Mouse (Mus musculus): ENCODE results near the gene Ntsr2. TPM values are rescaled to one million over a fixed set of nuclear protein-coding genes. Genes with fewer than 3 reads are reported as not detected.

The Ntsr2 gene
- total RNA-seq (2021): 1 to 10 TPM; 2.2 to 4.2 TPM
- long read RNA-seq, experiment 1, partial matches to known transcripts: 0 of 4 reads
- long read RNA-seq, experiment 1, other reads (novel, unspliced or antisense): 1 of 4 reads
- long read RNA-seq, experiment 2, partial matches to known transcripts: 0 of 5 reads
- long read RNA-seq, experiment 2, other reads (novel, unspliced or antisense): 0 of 5 reads

- H3K4me3 ChIP-seq: peak within 1 kb of the TSS; percentile 68
- DNase-seq: peak; percentile 92
- TF ChIP-seq CTCF (IDR thresholded peaks at IDR 0.05): no peak; the same call in 1 of the 2 replicates
- intact Hi-C loops (cut with DNase I): loop anchor here (5.0 kb wide), 1 partner anchor 91 kb away; no protein-coding TSS in a partner anchor
- peak within 1 kb of the TSS; percentile 80 for H3K27ac ChIP-seq
Measured at GRCm38 (mm10) chr12:16653332-16654093, at the start of gene Ntsr2. Ntsr2 (plus strand) TSS chr12:16653382.

DNA sequence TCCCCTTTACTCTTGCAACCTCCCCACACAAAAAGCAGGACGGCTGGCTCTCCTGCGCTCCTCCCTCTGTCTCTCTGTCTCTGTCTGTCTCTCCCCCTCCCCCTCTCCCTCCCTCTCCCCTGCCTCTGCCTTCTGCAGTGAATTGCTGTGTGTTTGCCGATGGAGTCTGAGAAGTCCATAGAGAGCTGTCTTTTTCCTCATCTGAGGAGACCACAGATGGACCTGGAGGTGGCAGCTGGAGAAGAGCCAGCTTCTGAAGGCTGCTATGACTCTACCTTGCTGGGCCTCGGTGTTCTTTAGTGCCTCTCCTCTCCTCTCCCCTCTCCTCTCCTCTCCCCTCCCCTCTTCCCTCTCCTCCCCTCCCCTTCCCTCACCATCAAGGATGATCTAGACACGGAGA, 47.6 kb upstream of the Ntsr2 start:
- H3K4me3 ChIP-seq: no peak overlapping the region
- no peak for TF ChIP-seq CTCF (IDR thresholded peaks at IDR 0.05)
- no peak overlapping the region for H3K27ac ChIP-seq
- intact Hi-C loops (cut with DNase I): no loop called here
- no peak for DNase-seq

- no peak for TF ChIP-seq CTCF (IDR thresholded peaks at IDR 0.05)
- Histone ChIP-seq H3K4me3 (no peak within 1 kb of the TSS), H3K27ac (peak within 1 kb of the TSS; percentile 94)
- intact Hi-C loops (cut with DNase I): no loop called here
- no peak for DNase-seq
Measured at GRCm38 (mm10) chr12:16610936-16611335, 42.2 kb upstream of the Ntsr2 start, which contains the start of gene Lpin1. Lpin1 (minus strand) TSS chr12:16610966.

DNA sequence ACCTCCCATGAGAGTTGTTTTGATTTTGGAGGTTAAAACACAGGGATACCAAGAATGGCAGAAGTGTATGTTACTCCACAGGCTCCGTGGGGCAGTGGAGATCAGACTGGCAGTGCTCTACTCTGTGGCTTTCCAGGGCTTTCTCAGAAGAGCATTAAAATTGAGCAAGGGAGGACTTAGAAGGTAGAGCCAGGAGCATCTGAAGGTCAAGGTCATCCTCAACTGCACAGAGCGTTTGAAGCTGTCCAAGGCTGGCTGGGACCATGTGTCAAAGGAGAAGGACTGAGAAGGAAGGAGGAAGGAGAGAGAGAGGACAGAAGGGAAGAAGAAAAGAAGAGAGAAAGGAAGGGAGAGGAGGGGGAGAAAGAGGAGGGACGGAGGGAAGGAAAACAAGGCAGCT, 38.6 kb upstream of the Ntsr2 start:
- intact Hi-C loops (cut with DNase I): no loop called here
- Histone ChIP-seq H3K4me3 (peak overlapping the region; percentile 28; the same call in 1 of the 2 replicates), H3K27ac (peak overlapping the region; percentile 94)
- no peak for TF ChIP-seq CTCF (IDR thresholded peaks at IDR 0.05)
- DNase-seq: no peak

- Histone ChIP-seq H3K4me3 (no peak overlapping the region), H3K27ac (peak overlapping the region; percentile 94)
- no peak for DNase-seq
- no peak for TF ChIP-seq CTCF (IDR thresholded peaks at IDR 0.05)
- intact Hi-C loops (cut with DNase I): no loop called here
Measured at GRCm38 (mm10) chr12:16615738-16616137, 37.4 kb upstream of the Ntsr2 start.

GRCm38 (mm10) chr12:16618512-16619274, 34.5 kb upstream of the Ntsr2 start:
- peak overlapping the region; percentile 94 for H3K27ac ChIP-seq
- peak; percentile 97 for DNase-seq
- intact Hi-C loops (cut with DNase I): no loop called here
- 0 out of 2 replicates have a peak overlapping the region, but pooled peaks have one; percentile 28 for H3K4me3 ChIP-seq
- no peak for TF ChIP-seq CTCF (IDR thresholded peaks at IDR 0.05)

DNA sequence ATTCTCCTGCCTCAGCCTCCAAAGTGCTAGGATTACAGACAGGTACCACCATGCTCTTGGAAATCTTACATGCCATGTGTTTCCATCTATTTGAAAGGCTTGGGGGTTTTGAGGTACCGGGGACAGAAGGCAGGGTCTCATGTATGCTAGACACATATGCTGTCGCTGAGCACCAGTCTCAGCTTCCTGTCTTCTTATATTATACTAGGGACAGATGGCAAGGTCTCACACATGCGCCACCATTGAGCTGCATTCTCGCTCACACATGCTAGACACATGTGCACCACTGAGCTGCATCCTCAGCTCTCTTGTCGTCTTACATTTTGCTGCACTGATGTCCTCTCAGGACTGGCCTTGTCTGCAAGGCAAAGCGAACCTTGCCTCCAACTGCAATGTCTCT, 33.7 kb upstream of the Ntsr2 start:
- intact Hi-C loops (cut with DNase I): no loop called here
- Histone ChIP-seq H3K4me3 (no peak overlapping the region), H3K27ac (peak overlapping the region; percentile 90)
- no peak for TF ChIP-seq CTCF (IDR thresholded peaks at IDR 0.05)
- no peak for DNase-seq

DNA sequence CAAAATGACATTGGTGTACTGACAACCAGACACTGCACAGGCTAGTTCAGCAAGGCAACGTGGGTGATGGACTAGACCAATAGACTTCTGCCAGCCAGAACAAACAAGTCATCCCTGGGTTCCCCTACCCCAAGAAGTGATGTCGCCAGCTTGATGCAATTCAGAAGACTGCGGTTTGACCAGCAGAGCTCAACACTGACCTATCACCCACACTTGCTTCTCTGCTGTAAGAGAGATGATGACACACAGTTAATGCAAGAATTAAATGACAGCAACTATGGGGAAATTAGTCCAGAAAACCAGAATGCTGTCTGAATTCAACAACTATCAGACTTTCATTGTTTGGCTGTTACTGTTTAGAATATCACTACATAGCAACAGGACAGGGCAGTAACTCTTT, 33.0 kb upstream of the Ntsr2 start:
- no peak for DNase-seq
- no peak for TF ChIP-seq CTCF (IDR thresholded peaks at IDR 0.05)
- peak overlapping the region; percentile 90 for H3K27ac ChIP-seq
- H3K4me3 ChIP-seq: no peak overlapping the region
- intact Hi-C loops (cut with DNase I): no loop called here

DNA sequence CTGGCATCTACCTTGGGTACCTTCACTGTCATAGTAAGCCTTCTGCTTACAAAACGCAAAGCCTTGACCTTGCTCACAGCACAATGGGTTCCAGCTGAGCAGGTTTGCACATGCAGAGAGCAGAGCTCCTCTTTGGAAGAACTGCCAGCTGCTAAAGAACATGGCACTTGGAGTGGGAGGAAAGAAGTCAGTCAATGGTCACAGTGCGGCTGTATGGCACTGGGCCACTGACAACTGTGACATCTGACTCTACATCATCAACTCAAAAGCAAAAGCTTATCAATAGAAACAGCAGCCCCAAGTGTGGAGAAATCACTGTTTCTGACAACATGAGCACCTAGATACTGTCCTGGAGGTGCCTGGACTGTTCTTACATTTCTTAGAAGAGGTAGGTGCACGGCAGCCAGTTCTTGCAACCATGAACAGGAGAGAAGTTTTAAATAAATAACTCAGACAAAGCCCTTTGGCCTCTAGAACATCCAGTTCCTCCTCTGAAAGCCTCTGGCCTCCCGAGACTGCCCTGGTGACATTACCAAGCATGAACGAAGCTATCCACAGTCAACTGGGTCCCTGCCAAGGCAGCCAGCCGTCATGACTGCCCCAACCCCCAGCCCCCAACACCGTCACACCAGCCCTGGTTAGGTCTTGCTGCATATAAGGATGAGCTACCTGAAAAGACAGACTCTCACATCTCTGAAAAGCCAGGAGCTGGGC, 22.9 kb upstream of the Ntsr2 start:
- H3K4me3 ChIP-seq: peak overlapping the region; percentile 28
- peak overlapping the region; percentile 88 for H3K27ac ChIP-seq
- DNase-seq: peak; percentile 80
- TF ChIP-seq CTCF (IDR thresholded peaks at IDR 0.05): no peak
- intact Hi-C loops (cut with DNase I): loop anchor here (5.0 kb wide), 1 partner anchor 63 kb away; no protein-coding TSS in a partner anchor

DNA sequence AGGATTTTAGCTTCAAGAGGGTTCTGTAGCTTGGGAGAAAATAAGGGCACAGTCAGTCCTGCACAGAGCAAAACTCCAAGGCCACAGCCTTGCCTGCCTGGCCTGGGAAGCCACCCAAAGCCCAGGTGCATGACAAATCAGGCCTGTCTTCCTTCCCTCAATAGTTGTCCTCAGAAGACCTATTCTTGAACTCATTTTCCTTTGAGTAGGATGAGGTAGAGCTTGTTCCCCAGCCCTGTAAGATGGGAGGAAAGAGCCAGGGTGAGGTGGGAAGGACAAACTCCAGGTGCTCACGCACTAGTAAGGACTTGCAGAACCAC, 22.4 kb upstream of the Ntsr2 start:
- Histone ChIP-seq H3K4me3 (peak overlapping the region; percentile 17), H3K27ac (peak overlapping the region; percentile 88)
- no peak for TF ChIP-seq CTCF (IDR thresholded peaks at IDR 0.05)
- intact Hi-C loops (cut with DNase I): loop anchor here (5.0 kb wide), 1 partner anchor 64 kb away; no protein-coding TSS in a partner anchor
- peak; percentile 63 for DNase-seq

GRCm38 (mm10) chr12:16631423-16631822, 21.8 kb upstream of the Ntsr2 start:
- no peak for DNase-seq
- TF ChIP-seq CTCF (IDR thresholded peaks at IDR 0.05): no peak
- H3K4me3 ChIP-seq: peak overlapping the region; percentile 22; the same call in 1 of the 2 replicates
- intact Hi-C loops (cut with DNase I): loop anchor here (5.0 kb wide), 1 partner anchor 64 kb away; no protein-coding TSS in a partner anchor
- H3K27ac ChIP-seq: peak overlapping the region; percentile 88

DNA sequence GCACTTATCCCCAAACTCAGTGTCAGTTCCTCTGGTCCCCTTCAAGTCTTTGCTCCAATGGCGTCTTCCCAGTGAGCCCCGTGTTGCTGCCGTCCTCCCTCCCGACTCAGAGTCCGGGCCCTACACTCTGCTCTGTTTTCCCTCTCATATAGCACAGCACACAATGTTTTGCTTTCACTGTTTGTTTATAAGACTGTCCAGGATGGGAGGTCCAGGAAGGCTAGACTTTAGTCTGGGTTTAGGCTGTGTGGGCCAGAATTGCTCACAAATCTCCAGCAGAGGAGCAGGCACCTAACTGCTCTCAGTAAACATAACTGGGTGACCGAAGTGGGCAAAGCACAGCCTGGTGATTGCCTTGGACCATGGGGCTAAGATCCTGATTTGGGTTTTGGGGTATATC, 19.9 kb upstream of the Ntsr2 start:
- no peak for TF ChIP-seq CTCF (IDR thresholded peaks at IDR 0.05)
- intact Hi-C loops (cut with DNase I): loop anchor here (5.0 kb wide), 1 partner anchor 66 kb away; no protein-coding TSS in a partner anchor
- peak overlapping the region; percentile 21 for H3K4me3 ChIP-seq
- peak overlapping the region; percentile 79 for H3K27ac ChIP-seq
- no peak for DNase-seq

Data from gastrocnemius, adult 2 months (tissue).